Mouse (Mus musculus) heart, postnatal 0 days (tissue): Measurements from ENCODE around the gene Dync1li1. TPM values are rescaled to one million over a fixed set of nuclear protein-coding genes. Genes with fewer than 3 reads are reported as not detected.
"Not testable (repeated sequence)": the region's sequence is repeated elsewhere in the genome, so short reads cannot be mapped to it uniquely, and the experiment has no call there.

Experiments
- ATAC-seq: fragments of 200-750 bp; cut with Nextera tagmentation; 2 replicates; pipeline ENCODE4 v1.8.0; 2017; ENCODE audit warnings: low read depth, moderate number of reproducible peaks, moderate library complexity; ENCODE audit not compliant: insufficient read depth
- DNase-seq: peaks from one replicate; pipeline ENCODE4 v3.0.0-alpha.2; 2016; ENCODE audit warnings: low spot score
- H3K27ac ChIP-seq: fragments of 300-500 bp; sonication (generic); 2 replicates; pipeline ENCODE4 v1.5.1; 2014; ENCODE audit warnings: low read depth, mild to moderate bottlenecking
- H3K27me3 ChIP-seq: fragments of 300-500 bp; sonication (generic); 2 replicates; pipeline ENCODE4 v1.6.1; 2014; ENCODE audit warnings: low read length, mixed read lengths; ENCODE audit not compliant: control insufficient read depth, insufficient read depth
- H3K36me3 ChIP-seq: fragments of 300-500 bp; sonication (generic); replicated peaks from 2 replicates; pipeline ENCODE4 v1.6.1; 2014; ENCODE audit warnings: low read length, mixed read lengths; ENCODE audit not compliant: control insufficient read depth, insufficient read depth
- H3K4me1 ChIP-seq: fragments of 300-500 bp; sonication (generic); 2 replicates; pipeline ENCODE4 v1.6.1; 2014; ENCODE audit warnings: antibody characterized with exemption; ENCODE audit not compliant: control insufficient read depth, insufficient read depth
- H3K4me2 ChIP-seq: fragments of 300-500 bp; sonication (generic); 2 replicates; pipeline ENCODE4 v1.6.1; 2014; ENCODE audit warnings: low read depth, mild to moderate bottlenecking, low read length, moderate library complexity
- H3K4me3 ChIP-seq: fragments of 300-500 bp; sonication (generic); 2 replicates; pipeline ENCODE4 v1.5.1; 2014; ENCODE audit warnings: low read depth, low read length
- H3K9ac ChIP-seq: fragments of 300-500 bp; sonication (generic); replicated peaks from 2 replicates; pipeline ENCODE4 v1.6.1; 2014; ENCODE audit warnings: low read depth, low read length, mixed read lengths
- H3K9me3 ChIP-seq: fragments of 300-500 bp; sonication (generic); replicated peaks from 2 replicates; pipeline ENCODE4 v1.6.1; 2016; ENCODE audit warnings: low read length; ENCODE audit not compliant: control insufficient read depth
- CTCF ChIP-seq: IDR thresholded peaks from 2 replicates; pipeline ENCODE4 v1.5.1; 2016; ENCODE audit warnings: antibody characterized with exemption, control low read depth, low read depth
- EP300 ChIP-seq: IDR thresholded peaks from 2 replicates; pipeline ENCODE4 v1.6.1; 2016; ENCODE audit warnings: antibody characterized with exemption, low read depth
- whole genome bisulfite sequencing: fragments of 180-500 bp; shearing (Covaris S2); extraction: QIAGEN DNeasy Blood & Tissue Kit; methylation state at CpG from one replicate; pipeline ENCODE4 v1.1.7; 2014; 5-methylcytosine and 5-hydroxymethylcytosine counted together
- polyA plus RNA-seq: library from polyadenylated mRNA; unstranded; fragments of >200 nt; fragmentation: Nextera tagmentation; extraction: Ambion mirVana; gene quantifications from 2 replicates; pipeline ENCODE4 v1.2.1, GENCODE M21; 2015
- total RNA-seq: library from RNA; depleted of rRNA; stranded (reverse); fragments of >200 nt; gene quantifications from 2 replicates; pipeline ENCODE4 v1.2.3, GENCODE M21; 2014; ENCODE audit warnings: low replicate concordance

Dync1li1 gene
- total and polyA plus RNA-seq, 2 experiments from 2014 or later = 75.2 to 84.0 TPM

DNA sequence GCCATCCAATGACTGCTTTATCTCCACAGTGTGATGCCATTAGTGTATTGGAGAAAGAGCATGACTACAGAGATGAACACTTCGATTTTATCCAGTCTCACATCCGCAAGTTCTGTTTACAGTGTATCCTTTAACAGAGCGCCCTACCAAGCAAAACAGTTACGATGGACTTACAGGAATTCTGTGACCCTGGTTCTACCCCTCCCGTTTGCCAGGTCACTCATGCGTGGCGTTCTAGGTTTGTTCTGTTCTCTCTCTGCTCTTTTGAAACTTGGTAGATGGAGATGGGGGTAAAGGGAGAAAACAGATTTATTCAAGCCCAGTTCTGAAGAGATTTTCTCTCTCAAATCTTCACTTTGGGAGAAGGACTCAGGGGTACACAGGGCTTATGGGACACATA lies 24.9 kb downstream of the Dync1li1 start:
- Histone ChIP-seq H3K4me3 (no peak overlapping the region), H3K4me1 (no peaks in the 10 kb centered on the region), H3K9ac (no peak overlapping the region), H3K36me3 (peaks cover 85% of the 10 kb centered on the region), H3K27ac (no peak overlapping the region), H3K4me2 (no peak overlapping the region), H3K27me3 (no peaks in the 10 kb centered on the region), H3K9me3 (no peaks in the 10 kb centered on the region)
- DNase-seq (no peak), ATAC-seq (no peak)
- TF ChIP-seq CTCF (no peak), EP300 (no peak)
- WGBS = 92% methylated on average over 7 of the region's 7 CpGs

DNA sequence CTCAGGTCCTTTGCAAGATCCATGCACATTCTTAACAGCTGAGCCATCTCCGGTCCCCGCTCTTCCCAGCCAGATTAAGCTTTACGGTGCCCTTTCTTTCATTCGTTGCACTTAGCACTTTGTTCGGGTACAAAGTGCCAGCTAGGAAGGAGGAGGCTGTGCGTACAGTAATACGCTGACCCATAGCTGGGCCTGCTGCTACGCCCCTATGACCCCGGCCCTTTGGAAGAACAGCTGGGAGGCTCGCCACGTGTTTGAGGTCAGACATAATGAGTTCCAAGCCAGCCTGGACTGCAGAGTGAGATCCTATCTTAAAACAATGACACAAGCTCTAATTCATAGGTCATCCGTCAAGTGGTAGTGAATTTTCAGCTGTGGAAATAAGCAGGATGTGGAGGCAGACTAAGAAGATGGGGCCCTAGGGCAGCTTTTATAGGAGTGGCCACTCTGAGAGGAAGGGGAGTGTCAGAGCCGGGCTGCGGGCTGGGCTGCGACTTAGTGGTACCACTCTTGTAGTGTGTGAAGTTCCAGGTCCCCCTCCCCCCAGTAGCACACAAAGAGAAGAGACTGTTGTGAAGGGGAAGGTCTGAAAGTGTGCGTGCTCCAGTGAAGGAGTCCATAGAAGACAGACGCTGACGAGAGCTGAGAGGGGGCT lies 28.2 kb downstream of the Dync1li1 start:
- no peaks in the 10 kb centered on the region for H3K4me1 ChIP-seq
- no peak overlapping the region for H3K4me3 ChIP-seq
- TF ChIP-seq CTCF (no peak), EP300 (no peak)
- 86% methylated on average over 18 of the region's 18 CpGs for WGBS
- no peaks in the 10 kb centered on the region for H3K27me3 ChIP-seq
- no peaks in the 10 kb centered on the region for H3K9me3 ChIP-seq
- peaks cover 95% of the 10 kb centered on the region for H3K36me3 ChIP-seq
- H3K27ac ChIP-seq = no peak overlapping the region
- DNase-seq (no peak), ATAC-seq (no peak)
- H3K4me2 ChIP-seq = no peak overlapping the region
- H3K9ac ChIP-seq = no peak overlapping the region

DNA sequence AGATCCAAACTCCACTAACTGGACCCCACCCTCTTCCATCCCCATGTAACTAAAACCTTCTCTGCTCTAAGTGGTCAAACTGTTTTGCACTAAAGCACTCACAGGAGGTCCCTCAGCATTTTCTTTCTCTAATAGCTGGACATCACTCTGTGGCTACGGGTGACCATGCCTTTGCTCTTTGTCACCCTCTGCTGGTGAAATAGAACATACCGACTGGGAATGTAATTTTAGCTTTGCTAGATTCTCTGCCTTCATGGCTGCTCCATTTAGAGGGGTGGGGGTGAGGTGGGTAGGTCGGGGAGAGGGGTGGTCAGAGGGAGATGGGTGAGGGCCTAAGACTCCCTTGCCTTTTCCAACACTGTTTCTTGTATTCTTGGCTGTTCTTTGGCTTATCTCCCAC lies 38.7 kb downstream of the Dync1li1 start:
- 0% methylated on average over 3 of the region's 3 CpGs for WGBS
- DNase-seq (peak; percentile 85), ATAC-seq (no peak)
- Histone ChIP-seq H3K9me3 (no peaks in the 10 kb centered on the region), H3K36me3 (peaks cover 25% of the 10 kb centered on the region), H3K4me3 (no peak overlapping the region), H3K9ac (no peak overlapping the region), H3K4me1 (peaks cover 5% of the 10 kb centered on the region), H3K4me2 (no peak overlapping the region), H3K27ac (no peak overlapping the region), H3K27me3 (no peaks in the 10 kb centered on the region)
- TF ChIP-seq CTCF (peak; percentile 92), EP300 (no peak)

DNA sequence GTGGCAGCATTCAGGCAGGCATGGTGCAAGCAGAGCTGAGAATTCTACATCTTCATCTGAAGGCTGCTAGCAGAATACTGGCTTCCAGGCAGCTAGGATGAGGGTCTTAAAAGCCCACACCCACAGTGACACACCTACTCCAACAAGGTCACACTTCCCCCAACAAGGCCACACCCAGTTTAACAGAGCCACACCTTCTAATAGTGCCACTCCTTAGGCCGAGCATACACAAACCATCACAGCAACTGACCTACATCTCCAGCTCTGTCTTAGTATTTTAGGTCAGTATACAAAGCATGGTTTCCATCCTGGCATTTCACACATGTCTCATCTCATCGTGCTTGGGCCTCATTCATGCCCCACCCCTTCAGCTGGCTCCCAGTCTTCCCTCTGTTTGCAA lies 39.8 kb downstream of the Dync1li1 start:
- WGBS = 46% methylated on average over 2 of the region's 2 CpGs
- not testable (repeated sequence) for H3K9ac ChIP-seq, H3K9me3 ChIP-seq, H3K4me2 ChIP-seq, H3K4me3 ChIP-seq, H3K27ac ChIP-seq, H3K27me3 ChIP-seq, DNase-seq, ATAC-seq
- peaks cover 14% of the 10 kb centered on the region for H3K36me3 ChIP-seq
- peaks cover 14% of the 10 kb centered on the region for H3K4me1 ChIP-seq

DNA sequence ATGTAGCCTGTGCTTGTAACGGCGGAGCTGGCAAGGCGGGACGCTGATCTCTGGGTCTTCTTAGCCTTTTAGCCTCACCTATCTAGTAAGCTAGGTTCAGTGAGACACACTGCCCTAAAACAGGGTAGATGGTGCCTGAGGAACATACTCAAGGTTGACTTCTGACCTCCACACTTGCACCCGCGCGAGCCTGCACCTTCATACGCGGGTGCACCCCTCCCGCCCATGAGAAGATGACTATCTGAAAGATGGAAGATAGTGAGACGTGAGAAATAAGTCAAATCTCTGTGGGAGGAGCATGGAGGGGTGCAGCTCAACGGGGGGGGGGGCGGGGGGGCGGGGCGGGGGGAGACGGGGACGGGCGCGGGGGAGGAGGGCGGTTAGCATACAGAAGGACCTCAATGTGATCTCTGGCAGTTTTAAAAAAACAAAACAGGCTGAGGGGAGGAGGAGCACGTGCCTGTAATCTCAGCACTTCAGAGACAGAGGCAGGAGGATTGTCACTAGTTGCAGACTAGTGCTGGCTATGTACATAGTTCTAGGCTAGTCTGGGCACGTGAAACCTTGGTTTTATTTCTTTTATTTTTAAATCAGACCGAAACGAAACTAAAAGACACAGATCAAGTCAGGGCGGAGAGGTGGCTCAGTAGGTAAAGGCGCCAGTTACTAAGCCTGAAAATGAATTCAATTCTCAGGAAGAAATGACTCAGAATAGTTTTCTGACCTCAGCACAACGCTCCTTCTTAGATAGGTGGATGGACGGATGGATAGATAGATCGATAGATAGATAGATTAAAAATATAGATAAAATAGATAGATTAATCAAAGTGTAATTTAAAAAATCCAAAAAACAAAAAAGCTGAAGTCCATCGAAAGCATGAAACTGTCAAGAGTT lies 41.6 kb downstream of the Dync1li1 start:
- no peak for TF ChIP-seq EP300
- no peak for TF ChIP-seq CTCF
- ATAC-seq (no peak), DNase-seq (peak; percentile 26)
- H3K9me3 ChIP-seq = no peaks in the 10 kb centered on the region
- H3K4me3 ChIP-seq = peak overlapping the region; percentile 83
- no peaks in the 10 kb centered on the region for H3K27me3 ChIP-seq
- no peak overlapping the region for H3K9ac ChIP-seq
- peak overlapping the region; percentile 50 for H3K27ac ChIP-seq
- peaks cover 25% of the 10 kb centered on the region for H3K4me1 ChIP-seq
- peak overlapping the region; percentile 84 for H3K4me2 ChIP-seq
- WGBS = 28% methylated on average over 25 of the region's 30 CpGs
- no peaks in the 10 kb centered on the region; the same call in 1 of the 2 replicates for H3K36me3 ChIP-seq
